Mouse (Mus musculus) lung, postnatal 0 days (tissue): ENCODE data around the gene Ttll11.

ENCODE experiments used
- CTCF ChIP-seq: IDR thresholded peaks from 2 replicates; pipeline ENCODE4 v1.5.1; 2016; ENCODE audit warnings: antibody characterized with exemption, mild to moderate bottlenecking
- EP300 ChIP-seq: IDR thresholded peaks from 2 replicates; pipeline ENCODE4 v1.6.1; 2016; ENCODE audit warnings: antibody characterized with exemption, mild to moderate bottlenecking, control low read depth

- TF ChIP-seq CTCF (no peak), EP300 (no peak)
Measured at GRCm38 (mm10) chr2:35961593-35962127, 18.1 kb downstream of the Ttll11 start.
